Mouse (Mus musculus) midbrain, embryonic 10.5 days (tissue): ENCODE data around the gene Ttyh2. TPM values are rescaled to one million over a fixed set of nuclear protein-coding genes. Genes with fewer than 3 reads are reported as not detected.

Experiments
- DNase-seq: peaks from one replicate; pipeline ENCODE4 v3.0.0-alpha.2; 2017; ENCODE audit warnings: low spot score
- H3K27ac ChIP-seq: fragments of 300-500 bp; sonication (generic); replicated peaks from 2 replicates; pipeline ENCODE4 v1.5.1; 2016; ENCODE audit warnings: mild to moderate bottlenecking
- H3K27me3 ChIP-seq: fragments of 300-500 bp; sonication (generic); 2 replicates; pipeline ENCODE4 v1.6.1; 2016; ENCODE audit warnings: low read depth, mild to moderate bottlenecking; ENCODE audit not compliant: poor library complexity, severe bottlenecking
- H3K36me3 ChIP-seq: fragments of 300-500 bp; sonication (generic); 2 replicates; pipeline ENCODE4 v1.6.1; 2016; ENCODE audit warnings: mild to moderate bottlenecking, moderate library complexity
- H3K4me1 ChIP-seq: fragments of 300-500 bp; sonication (generic); 2 replicates; pipeline ENCODE4 v1.6.1; 2016
- H3K4me3 ChIP-seq: fragments of 300-500 bp; sonication (generic); 2 replicates; pipeline ENCODE4 v1.5.1; 2016; ENCODE audit warnings: mild to moderate bottlenecking, moderate library complexity
- H3K9me3 ChIP-seq: fragments of 300-500 bp; sonication (generic); replicated peaks from 2 replicates; pipeline ENCODE4 v1.6.1; 2016; ENCODE audit warnings: mild to moderate bottlenecking
- WGBS: fragments of 180-500 bp; shearing (Covaris S2); methylation state at CpG from one replicate; pipeline ENCODE4 v1.1.7; 2016; 5-methylcytosine and 5-hydroxymethylcytosine counted together
- polyA plus RNA-seq: library from polyadenylated mRNA; unstranded; fragments of >200 nt; fragmentation: Nextera tagmentation; extraction: Ambion mirVana; gene quantifications from 2 replicates; pipeline ENCODE4 v1.2.1, GENCODE M21; 2016

Gene Ttyh2
- polyA plus RNA-seq, 1 experiment from 2014 or later = 9.6 TPM

GRCm38 (mm10) chr11:114728333-114728732, 53.1 kb downstream of the Ttyh2 start:
- Histone ChIP-seq H3K36me3 (no peaks in the 10 kb centered on the region), H3K9me3 (no peaks in the 10 kb centered on the region), H3K4me3 (no peak overlapping the region), H3K27me3 (peaks cover 26% of the 10 kb centered on the region), H3K4me1 (peaks cover 38% of the 10 kb centered on the region), H3K27ac (no peak overlapping the region)
- 57% methylated on average over 5 of the region's 5 CpGs for WGBS
- DNase-seq = no peak

GRCm38 (mm10) chr11:114729832-114730363, 54.7 kb downstream of the Ttyh2 start:
- Histone ChIP-seq H3K27me3 (peaks cover 26% of the 10 kb centered on the region), H3K27ac (no peak overlapping the region), H3K9me3 (no peaks in the 10 kb centered on the region), H3K36me3 (no peaks in the 10 kb centered on the region), H3K4me3 (no peak overlapping the region), H3K4me1 (peaks cover 37% of the 10 kb centered on the region)
- no peak for DNase-seq
- WGBS = 58% methylated on average over 6 of the region's 6 CpGs

GRCm38 (mm10) chr11:114731711-114732110, 56.5 kb downstream of the Ttyh2 start:
- Histone ChIP-seq H3K36me3 (no peaks in the 10 kb centered on the region), H3K4me3 (no peak overlapping the region), H3K27me3 (peaks cover 26% of the 10 kb centered on the region), H3K9me3 (no peaks in the 10 kb centered on the region), H3K4me1 (peaks cover 31% of the 10 kb centered on the region), H3K27ac (no peak overlapping the region)
- WGBS = 86% methylated on average over 4 of the region's 4 CpGs
- DNase-seq = no peak

- Histone ChIP-seq H3K4me1 (peaks cover 25% of the 10 kb centered on the region), H3K9me3 (no peaks in the 10 kb centered on the region), H3K36me3 (no peaks in the 10 kb centered on the region), H3K27ac (no peak overlapping the region), H3K27me3 (peaks cover 22% of the 10 kb centered on the region), H3K4me3 (no peak overlapping the region)
- no peak for DNase-seq
- 82% methylated on average over 22 of the region's 22 CpGs for WGBS
Measured at GRCm38 (mm10) chr11:114732890-114733289, 57.7 kb downstream of the Ttyh2 start.

GRCm38 (mm10) chr11:114736111-114736510, 60.9 kb downstream of the Ttyh2 start:
- H3K27ac ChIP-seq = no peak overlapping the region
- H3K27me3 ChIP-seq = peaks cover 28% of the 10 kb centered on the region
- no peak overlapping the region for H3K4me3 ChIP-seq
- H3K4me1 ChIP-seq = peaks cover 25% of the 10 kb centered on the region
- no peaks in the 10 kb centered on the region for H3K9me3 ChIP-seq
- WGBS = 89% methylated on average over 2 of the region's 2 CpGs
- no peak for DNase-seq
- no peaks in the 10 kb centered on the region for H3K36me3 ChIP-seq

- H3K4me1 ChIP-seq = peaks cover 34% of the 10 kb centered on the region
- H3K9me3 ChIP-seq = no peaks in the 10 kb centered on the region
- WGBS = 17% methylated on average over 11 of the region's 11 CpGs
- DNase-seq = peak; percentile 57
- H3K36me3 ChIP-seq = no peaks in the 10 kb centered on the region
- H3K4me3 ChIP-seq = peak overlapping the region; percentile 29; the same call in 1 of the 2 replicates
- peak overlapping the region; percentile 84 for H3K27ac ChIP-seq
- H3K27me3 ChIP-seq = peaks cover 28% of the 10 kb centered on the region
Measured at GRCm38 (mm10) chr11:114736913-114737624, 61.8 kb downstream of the Ttyh2 start.

- no peak overlapping the region for H3K4me3 ChIP-seq
- peak overlapping the region; percentile 79 for H3K27ac ChIP-seq
- peaks cover 44% of the 10 kb centered on the region for H3K4me1 ChIP-seq
- no peaks in the 10 kb centered on the region for H3K36me3 ChIP-seq
- H3K27me3 ChIP-seq = peaks cover 47% of the 10 kb centered on the region
- no peaks in the 10 kb centered on the region for H3K9me3 ChIP-seq
- peak; percentile 47 for DNase-seq
- WGBS = 31% methylated on average over 10 of the region's 10 CpGs
Measured at GRCm38 (mm10) chr11:114740598-114740997, 65.4 kb downstream of the Ttyh2 start.

- DNase-seq = peak; percentile 66
- H3K4me3 ChIP-seq = peak overlapping the region; percentile 16; the same call in 1 of the 2 replicates
- H3K9me3 ChIP-seq = no peaks in the 10 kb centered on the region
- peaks cover 44% of the 10 kb centered on the region for H3K4me1 ChIP-seq
- peaks cover 53% of the 10 kb centered on the region for H3K27me3 ChIP-seq
- peak overlapping the region; percentile 79 for H3K27ac ChIP-seq
- WGBS = 18% methylated on average over 6 of the region's 6 CpGs
- H3K36me3 ChIP-seq = no peaks in the 10 kb centered on the region
Measured at GRCm38 (mm10) chr11:114741451-114741850, 66.2 kb downstream of the Ttyh2 start.

- no peaks in the 10 kb centered on the region for H3K9me3 ChIP-seq
- 2% methylated on average over 12 of the region's 12 CpGs for WGBS
- peaks cover 31% of the 10 kb centered on the region for H3K27me3 ChIP-seq
- peak; percentile 93 for DNase-seq
- H3K27ac ChIP-seq = peak overlapping the region; percentile 69
- no peaks in the 10 kb centered on the region for H3K36me3 ChIP-seq
- peaks cover 28% of the 10 kb centered on the region for H3K4me1 ChIP-seq
- H3K4me3 ChIP-seq = peak overlapping the region; percentile 22; the same call in 1 of the 2 replicates
Measured at GRCm38 (mm10) chr11:114745134-114745533, 69.9 kb downstream of the Ttyh2 start.

- 89% methylated on average over 12 of the region's 12 CpGs for WGBS
- Histone ChIP-seq H3K27me3 (peaks cover 28% of the 10 kb centered on the region), H3K4me1 (peaks cover 8% of the 10 kb centered on the region), H3K27ac (no peak overlapping the region), H3K9me3 (no peaks in the 10 kb centered on the region), H3K36me3 (no peaks in the 10 kb centered on the region), H3K4me3 (no peak overlapping the region)
- DNase-seq = no peak
Measured at GRCm38 (mm10) chr11:114747564-114748138, 72.4 kb downstream of the Ttyh2 start.

GRCm38 (mm10) chr11:114764820-114765818, 89.9 kb downstream of the Ttyh2 start, which contains the start of gene Kif19a:
TSS of gene Kif19a (plus strand) at chr11:114765388.
- peaks cover 18% of the 10 kb centered on the region for H3K4me1 ChIP-seq
- DNase-seq = peak; percentile 73
- no peaks in the 10 kb centered on the region for H3K36me3 ChIP-seq
- WGBS = 2% methylated on average over 51 of the region's 51 CpGs
- H3K27ac ChIP-seq = peak within 1 kb of the TSS; percentile 70
- peak within 1 kb of the TSS; percentile 66 for H3K4me3 ChIP-seq
- peaks cover 65% of the 10 kb centered on the region for H3K27me3 ChIP-seq
- H3K9me3 ChIP-seq = no peaks in the 10 kb centered on the region

- DNase-seq = no peak
- H3K27ac ChIP-seq = peak overlapping the region; percentile 50; the same call in 1 of the 2 replicates
- WGBS = 46% methylated on average over 6 of the region's 6 CpGs
- peaks cover 44% of the 10 kb centered on the region for H3K4me1 ChIP-seq
- peaks cover 38% of the 10 kb centered on the region for H3K27me3 ChIP-seq
- H3K9me3 ChIP-seq = no peaks in the 10 kb centered on the region
- H3K4me3 ChIP-seq = no peak overlapping the region
- H3K36me3 ChIP-seq = no peaks in the 10 kb centered on the region
Measured at GRCm38 (mm10) chr11:114769911-114770310, 94.7 kb downstream of the Ttyh2 start.
